Mouse (Mus musculus) monocyte, adult 2 months (primary cell): ENCODE data around the gene Srr.

Source experiments
- DNase-seq, 2 experiments: peaks; one replicate each; pipeline ENCODE4 v3.0.0; 2022; ENCODE audit warnings: low spot score in 2 of 2, low read depth in 1 of 2

Gene Srr

GRCm38 (mm10) chr11:74866640-74867039 lies 59.1 kb downstream of the Srr start:
- DNase-seq, result no peak

- no peak for DNase-seq
These were observed 60.5 kb downstream of the Srr start for GRCm38 (mm10) chr11:74865252-74865651.

- DNase-seq, result no peak
These were observed 61.3 kb downstream of the Srr start for GRCm38 (mm10) chr11:74864421-74864820.

- DNase-seq, result no peak
These were observed 62.3 kb downstream of the Srr start for GRCm38 (mm10) chr11:74863471-74863870.

GRCm38 (mm10) chr11:74862129-74862528 lies 63.6 kb downstream of the Srr start:
- DNase-seq, result no peak

- DNase-seq, result no peak
These were observed 68.0 kb downstream of the Srr start for GRCm38 (mm10) chr11:74857756-74858155.
